Mouse (Mus musculus) activated CD4-positive, CD25-positive, alpha-beta regulatory T cell, adult 4 months (primary cell): ENCODE results near the gene Rad50. TPM values are rescaled to one million over a fixed set of nuclear protein-coding genes. Genes with fewer than 3 reads are reported as not detected.

ENCODE experiments used
- ATAC-seq: one replicate; pipeline ENCODE4 v1.8.0; 2017
- polyA plus RNA-seq, 2 experiments: library from polyadenylated mRNA; unstranded; fragments of 100-300 nt; shearing (Covaris generic); gene quantifications; one replicate each; pipeline ENCODE4 v1.2.1; 2017

Rad50 gene
- polyA plus RNA-seq, 2 experiments from 2014 or later, result 43.2 to 44.8 TPM

DNA sequence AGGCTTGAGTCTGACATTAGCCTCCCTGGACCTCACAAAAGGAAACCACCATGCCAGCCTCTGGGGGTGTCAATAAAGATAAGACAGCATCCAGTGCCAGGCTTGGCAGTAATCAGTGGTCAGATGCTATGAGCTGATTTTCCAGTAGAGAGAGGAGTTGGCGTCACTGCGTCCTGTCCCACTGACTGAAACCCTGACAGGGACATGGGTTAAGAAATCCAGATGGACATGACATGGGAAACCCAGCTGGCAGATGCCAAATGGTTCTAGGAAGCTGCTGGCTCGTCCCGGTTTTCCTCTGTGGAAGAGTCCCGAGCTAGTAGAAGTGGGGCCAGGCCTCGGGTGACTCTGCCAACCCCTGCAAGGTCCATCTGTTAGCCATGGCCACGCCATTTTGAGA, 73.5 kb downstream of the Rad50 start:
- ATAC-seq, result no peak

DNA sequence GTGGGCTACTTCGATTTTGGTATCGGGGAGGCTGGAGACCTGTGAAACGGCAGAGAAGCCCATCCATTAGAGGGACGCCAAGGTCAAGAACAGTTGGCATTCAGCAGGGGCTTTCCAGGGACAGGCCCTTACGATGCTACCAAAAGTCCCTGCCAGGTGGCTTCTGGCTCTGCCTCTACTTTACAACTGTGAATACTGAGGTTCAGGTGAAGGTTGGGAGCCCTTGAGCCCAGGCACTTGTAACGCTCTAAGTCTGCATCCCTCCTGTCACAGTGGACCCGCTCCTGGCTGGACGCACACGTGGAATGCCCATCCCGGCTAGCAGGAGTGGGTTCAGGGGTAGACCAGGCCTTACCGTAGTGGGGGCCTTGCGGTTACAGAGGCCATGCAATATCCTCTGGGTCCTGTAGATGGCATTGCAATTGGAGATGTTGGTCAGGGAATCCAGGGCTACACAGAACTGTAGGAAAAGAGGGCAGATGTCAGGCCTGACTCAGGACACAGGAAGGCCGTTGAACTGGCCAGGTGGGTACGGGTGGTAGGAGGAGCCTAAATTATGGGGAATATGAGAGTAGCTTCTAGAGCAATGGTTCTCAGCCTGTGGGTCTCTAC, 74.9 kb downstream of the Rad50 start:
- no peak for ATAC-seq

DNA sequence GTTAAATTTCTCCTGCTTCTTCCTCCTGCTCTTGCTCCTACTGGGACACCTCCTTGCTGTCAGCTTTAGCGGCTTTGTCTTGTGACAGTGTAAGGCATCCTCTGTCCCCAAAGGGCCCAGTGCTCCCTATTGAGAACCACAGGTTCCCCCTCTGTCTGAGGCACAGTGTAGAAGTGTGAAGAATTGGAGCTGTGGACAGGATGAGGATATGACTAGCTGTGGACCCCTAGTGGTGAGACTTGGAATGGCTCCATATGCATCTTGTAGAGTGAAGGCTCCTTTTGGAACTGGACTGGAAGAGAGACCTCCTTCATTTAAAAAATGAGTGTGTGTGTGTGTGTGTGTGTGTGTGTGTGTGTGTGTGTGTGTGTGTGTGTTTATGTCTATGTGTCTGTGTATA, 79.3 kb downstream of the Rad50 start:
- ATAC-seq, result peak; percentile 61

DNA sequence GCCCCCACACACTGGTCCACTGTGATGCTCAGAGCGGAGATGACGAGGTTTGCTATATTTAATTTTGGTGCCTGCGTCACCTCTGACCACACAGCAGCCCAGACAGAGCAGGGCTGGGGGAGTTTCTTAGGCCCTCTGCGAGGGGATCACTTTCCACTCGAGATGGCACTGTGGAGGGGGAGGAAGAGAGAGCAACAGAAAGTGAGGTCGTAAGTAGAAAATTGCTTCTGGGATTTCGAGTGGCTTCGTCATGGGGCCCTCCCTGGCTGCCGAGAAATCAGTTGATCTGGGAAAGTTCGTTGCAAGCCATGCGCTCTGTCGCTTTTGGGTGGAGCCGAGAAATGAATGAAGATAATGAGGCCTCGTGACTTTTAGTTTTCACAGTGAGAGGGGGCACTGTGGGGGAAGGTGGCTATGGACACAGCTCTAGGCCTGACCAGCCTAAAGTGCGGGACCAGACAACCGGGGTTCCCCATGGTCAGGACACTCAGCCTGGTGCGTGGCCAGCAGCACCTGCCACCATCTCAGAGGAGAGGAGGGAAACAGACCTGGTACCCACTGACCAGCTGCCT, 80.2 kb downstream of the Rad50 start:
- no peak for ATAC-seq

DNA sequence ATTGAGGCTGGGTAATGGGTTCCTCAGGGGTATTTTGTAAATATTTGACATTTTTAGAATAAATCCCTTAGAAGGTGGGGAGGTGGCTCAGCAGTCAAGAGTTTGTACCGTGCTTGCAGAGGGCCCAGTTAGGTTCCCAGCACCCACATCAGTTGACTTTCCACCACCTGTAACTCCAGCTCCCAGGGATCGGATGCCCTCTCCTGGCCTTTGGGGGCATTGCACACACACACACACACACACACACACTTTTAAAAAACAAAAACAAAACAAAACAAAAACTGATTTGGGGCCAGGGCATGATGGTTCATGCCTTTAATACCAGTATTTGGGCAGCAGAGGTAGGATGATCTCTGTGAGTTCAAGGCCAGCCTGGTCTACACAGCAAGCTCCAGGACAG, 83.0 kb downstream of the Rad50 start:
- no peak for ATAC-seq

DNA sequence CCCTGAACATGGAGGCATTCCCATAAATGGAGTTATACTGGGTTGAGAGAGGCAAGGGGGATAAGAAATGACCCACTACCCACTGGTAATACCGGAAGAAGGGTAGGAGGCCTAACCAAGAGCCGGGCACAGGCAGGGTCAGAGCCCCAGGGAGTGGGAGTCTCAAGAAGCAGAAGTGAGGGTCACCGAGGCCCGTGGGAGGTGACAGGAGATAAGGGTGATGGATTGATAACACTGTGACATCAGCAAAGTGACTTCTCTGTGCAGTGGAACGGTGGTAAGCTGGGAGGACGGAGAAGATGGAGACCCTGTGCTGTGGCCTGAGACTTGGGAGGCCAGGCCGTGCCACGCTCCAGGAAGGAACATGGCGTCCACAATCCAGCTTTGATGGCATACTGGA, 83.5 kb downstream of the Rad50 start:
- ATAC-seq, result no peak

DNA sequence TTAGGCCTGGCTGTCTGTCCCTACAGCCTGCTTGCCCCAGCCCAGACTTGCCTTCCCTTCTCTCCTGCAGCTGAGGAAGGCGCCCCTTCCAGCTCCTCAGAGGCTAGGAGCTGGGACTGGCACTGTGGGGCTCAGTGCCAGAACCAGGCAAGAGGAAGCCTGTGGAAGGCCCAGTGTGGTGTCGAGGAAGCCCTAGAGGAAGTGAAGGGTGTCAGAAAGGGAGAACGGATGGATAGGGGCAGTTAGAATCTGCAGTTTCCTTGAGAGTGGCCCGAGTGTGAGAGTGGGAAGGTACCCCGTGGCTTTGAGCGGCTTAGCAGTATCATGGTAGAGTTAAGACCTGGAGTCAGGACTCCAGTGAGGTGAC, 84.7 kb downstream of the Rad50 start:
- no peak for ATAC-seq

DNA sequence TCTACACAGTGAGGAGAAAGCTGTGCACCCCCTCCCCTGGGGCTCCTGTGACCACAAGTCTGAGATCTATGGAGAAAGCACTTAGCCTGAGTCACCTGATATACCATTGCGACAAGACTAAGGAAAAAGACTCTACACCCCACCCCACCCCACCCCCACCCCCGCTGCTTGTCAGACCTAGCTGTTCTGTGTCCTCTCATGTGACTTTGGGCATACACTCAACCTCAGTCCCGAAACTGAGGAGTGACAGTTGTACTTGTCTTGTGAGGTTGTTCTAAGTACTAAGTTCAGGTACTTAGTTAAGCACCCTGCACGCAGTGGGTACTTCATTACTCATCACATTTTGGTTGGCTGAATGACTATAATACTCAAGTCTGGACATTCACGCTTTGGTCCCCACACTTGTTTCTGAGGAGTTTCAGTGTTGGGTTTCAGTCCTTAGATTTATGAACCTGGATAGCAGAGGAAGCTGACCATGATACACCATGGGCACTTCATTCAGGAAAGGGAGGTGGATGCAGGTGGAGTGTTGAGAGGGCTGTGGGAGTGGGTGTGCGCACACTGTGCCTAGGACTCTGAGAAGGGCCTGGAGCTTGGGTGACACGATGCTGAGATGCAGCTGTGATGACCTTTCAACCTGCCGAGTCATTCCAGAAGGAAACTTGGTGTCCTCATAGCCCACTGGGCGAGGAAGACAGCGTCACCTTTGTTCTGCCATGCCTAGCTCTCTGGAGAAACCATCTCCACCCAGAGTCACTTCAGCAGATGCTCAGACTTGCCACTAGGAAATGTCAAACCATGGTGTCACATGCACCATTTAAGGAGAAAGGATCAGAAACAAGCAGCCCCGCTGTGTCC, 85.3 kb downstream of the Rad50 start:
- ATAC-seq, result no peak

DNA sequence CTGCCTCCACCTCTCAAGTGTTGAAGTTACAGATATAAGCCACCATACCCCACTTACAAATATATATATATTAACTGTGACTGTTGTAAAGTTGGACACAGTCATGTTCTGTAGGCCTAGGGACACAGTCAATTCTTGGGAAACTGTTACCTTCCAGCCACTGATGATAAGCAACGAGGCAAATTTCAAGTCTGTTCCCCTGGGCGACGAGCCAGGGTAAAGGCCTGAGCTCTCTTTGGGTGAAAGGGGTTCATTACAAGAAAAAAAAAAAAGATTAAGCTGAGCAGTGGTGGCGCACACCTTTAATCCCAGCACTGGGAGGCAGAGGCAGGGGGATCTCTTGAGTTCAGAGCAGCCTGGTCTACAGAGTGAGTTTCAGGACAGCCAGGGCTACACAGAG, 87.0 kb downstream of the Rad50 start:
- no peak for ATAC-seq

DNA sequence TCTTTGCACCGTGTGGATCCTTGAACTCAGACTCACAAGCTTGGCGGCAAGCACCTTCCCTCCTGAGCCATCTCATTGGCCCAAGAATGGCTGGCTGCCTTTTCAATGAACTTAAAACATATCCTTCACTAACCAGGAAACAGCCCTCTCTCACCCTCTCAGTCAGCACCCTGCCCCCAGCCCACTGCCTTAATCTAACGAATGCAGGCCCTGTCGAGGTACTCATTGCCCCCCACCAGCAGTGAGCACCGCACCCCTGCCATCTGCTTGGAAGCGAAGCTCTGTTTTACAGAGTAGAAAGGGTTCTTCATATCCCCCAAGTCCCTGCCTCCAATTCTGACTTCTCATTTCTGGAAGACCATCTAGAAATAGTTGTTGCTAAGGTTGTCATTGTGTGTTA, 87.7 kb downstream of the Rad50 start:
- ATAC-seq, result no peak

DNA sequence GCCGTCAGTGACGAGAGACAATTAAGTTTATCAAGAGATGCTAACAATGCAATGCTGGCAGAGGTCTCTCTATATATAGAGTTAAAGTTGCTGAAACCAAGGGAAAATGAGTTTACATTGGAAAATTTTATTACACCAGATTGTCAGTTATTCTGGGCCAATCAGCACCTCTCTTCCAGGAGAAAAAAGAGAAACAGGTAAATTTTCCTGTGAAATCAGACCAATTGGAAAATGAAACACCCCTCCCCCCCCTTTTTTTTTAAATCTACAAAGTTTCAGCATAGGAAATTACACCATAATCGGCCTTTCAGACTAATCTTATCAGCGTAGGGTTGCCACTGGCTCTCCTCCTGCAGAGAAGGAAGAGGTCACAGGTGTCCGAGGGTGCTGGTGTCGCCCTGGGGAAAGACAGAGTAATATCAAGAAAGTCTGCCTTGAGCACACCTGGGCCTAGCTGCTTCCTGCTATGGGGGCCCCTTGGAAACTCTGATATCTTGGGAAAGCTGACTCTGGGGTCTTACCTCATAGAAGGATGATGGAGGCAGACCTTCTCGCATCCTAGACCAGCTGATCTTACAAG, 88.4 kb downstream of the Rad50 start, which contains the start of gene Il4:
Gene Il4 (minus strand): TSS at position 51 of the 580 bp plus-strand sequence.
- ATAC-seq, result no peak

DNA sequence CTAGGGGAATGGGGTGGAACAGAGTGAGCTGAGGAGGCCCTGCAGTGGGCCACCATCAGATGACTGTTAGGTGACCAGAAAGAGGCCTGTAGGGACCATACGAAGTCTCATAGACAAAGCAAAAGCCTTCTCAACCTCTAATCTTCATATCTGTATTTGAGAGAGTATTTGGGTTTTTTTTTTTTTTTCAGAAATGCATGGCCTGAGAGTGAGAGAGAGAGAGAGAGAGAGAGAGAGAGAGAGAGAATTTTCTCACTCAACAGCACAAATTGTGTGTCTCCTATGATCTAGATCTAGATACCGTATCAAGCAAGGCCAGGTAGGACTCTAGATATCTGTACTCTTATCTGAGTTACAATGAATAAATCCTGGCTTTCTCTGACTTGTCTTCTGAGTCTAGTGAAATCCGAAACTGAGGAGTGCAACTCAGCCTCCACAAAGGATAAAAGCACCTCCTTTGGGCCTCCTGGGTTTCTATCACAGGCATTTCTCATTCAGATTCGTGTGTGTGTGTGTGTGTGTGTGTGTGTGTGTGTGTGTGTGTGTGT, 89.5 kb downstream of the Rad50 start:
- ATAC-seq, result no peak

DNA sequence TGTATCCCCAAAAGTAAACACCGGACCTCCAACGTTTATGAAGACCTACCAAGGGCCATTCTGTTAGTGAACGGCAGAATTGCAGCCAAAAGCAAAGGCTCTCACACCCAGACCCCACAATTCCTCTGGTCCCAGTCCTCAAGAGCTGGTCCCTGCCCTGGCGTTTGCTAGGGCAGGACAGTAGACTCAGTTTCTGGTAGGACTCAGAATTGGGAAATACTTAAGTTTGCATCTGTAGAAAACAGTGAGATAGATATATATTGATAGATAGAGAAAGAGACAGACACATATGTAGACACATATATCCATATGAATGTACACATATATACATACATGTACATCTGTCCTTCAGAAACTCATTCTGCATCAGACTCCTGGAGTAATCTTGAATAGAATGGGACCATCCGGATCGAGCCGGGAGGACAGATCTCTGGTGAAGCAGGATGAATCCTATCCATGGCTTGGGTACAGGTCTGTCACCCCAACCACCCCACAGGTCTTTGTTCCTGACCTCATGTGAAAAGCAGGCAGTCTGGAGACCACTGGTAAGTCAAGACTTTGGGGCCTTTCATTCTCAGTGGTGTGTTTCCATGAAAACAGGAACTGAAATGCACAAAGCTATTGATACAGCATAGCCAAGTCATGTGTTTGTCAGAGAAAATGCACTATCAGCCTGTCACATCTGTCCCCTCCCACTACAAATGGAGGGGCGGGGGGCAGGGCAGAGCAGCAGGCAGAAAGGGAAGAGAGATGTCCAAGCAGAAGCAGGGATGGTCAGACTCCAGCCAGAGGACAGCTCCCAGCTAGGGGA, 90.2 kb downstream of the Rad50 start:
- no peak for ATAC-seq

DNA sequence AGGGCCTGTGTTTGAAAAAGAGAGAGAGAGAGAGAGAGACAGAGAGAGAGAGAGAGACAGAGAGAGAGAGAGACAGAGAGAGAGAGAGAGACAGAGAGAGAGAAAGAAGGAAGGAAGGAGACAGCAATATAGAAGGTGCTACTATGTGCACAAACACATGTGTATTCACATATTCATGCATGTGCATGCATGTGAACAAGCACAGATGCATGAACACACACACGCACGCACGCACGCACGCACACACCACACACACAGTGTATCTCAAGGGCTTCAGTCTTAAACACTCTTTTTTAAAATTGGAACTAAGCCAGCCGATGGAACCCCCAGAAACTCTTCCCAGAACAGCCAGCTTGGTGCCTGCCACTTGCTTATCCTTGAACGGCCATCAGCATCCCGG, 91.5 kb downstream of the Rad50 start:
- no peak for ATAC-seq

DNA sequence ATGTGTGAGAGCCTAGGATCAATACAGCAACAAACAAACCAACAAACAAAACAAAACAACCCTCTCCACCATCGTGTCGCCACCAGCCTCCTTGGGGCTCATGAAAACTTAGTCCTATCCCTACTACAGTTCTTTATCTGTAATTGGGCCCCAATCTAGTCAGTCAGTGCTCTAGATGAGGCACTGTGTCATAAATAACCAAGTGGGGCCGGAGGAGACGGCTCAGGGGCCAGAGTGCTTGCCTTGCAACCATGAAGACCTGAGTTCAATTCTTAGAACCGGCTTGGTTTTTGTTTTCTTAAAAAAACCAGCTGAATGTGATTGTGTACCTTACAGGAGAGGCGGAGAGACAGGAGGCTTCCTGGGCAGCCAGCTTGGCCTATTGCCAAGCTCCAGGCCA, 91.9 kb downstream of the Rad50 start:
- no peak for ATAC-seq

DNA sequence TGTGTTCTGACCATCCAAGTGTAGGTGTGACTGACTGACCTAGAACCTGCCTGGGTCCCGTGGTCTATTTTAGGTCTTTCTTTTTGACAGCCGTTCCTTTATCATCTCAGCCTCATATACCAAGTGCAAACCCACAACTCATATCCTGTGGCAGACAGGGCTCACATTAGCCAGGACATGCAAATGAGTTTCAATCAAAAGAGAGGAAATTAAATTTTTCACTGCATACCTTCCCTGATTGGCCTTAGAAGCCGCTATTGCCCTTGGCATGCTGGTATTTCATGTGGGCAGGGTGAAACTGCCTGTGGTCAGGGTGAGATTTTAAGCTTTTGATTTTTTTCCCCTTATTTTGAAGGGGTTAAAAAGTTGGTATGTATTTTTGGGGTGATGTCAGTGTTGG, 97.4 kb downstream of the Rad50 start:
- peak; percentile 58 for ATAC-seq

DNA sequence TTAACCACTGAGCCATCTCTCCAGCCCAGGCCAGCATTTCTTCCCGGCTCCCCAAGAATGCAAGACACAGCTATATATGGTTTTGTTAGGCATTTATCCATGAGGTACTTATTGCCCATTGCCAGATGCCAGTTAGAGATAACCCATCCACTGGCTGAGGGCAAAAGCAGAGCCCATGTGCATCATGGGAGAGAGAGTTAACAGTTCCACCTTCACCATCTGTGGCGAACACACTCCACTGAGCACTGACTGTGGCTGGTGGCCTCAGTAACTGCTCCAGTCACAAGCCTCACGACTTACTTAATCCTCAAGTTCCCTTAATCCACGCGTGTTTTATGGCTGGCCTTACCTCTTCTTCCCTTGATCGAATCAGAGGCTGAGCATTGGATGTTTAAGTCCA, 97.9 kb downstream of the Rad50 start:
- no peak for ATAC-seq

DNA sequence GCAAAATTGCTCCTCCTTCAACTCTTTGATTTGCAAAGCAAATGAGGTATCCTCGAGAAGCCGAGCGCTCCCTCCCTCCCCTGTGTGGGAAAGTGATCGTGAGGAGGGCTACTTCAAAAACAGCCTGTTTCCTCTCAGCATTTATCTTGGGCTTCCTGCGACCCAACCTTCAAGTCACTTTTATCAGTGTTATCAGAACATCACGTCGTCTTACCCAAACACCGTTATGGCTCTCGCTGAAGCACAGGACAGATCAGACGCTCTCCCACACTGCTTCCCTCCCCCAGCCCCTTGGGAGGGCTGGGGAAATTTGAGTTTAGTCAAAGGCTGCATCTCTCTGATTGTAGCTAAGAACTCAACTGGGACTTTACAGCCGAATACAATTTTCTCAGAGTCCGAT, 101.5 kb downstream of the Rad50 start:
- peak; percentile 52 for ATAC-seq

DNA sequence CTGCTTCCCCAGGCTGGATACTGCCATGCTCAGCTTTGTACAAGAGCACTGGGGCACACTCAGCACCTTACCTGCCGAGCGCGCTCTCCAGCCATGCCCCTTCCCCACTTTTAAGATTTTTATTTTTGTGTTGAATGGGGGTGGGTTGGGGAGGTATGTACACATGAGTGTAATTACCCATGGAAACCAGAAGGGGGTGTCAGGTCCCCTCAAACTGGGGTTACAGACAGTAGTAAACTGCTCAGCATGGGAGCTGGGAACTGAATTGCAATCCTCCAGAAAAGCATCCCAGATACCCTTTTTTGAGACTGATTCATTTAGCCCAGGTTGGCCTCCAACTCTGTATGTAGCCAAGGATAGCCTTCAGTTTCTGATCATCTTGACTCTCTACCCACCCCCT, 102.1 kb downstream of the Rad50 start:
- no peak for ATAC-seq
